13 mouse cellular contexts compared by ENCODE assay signal in genomic region chr7:120916262-120916875, GRCm38 (mm10). TPM values are rescaled to one million over a fixed set of nuclear protein-coding genes. Genes with fewer than 3 reads are reported as not detected.
DNase-seq lines count a peak whose midpoint lies in the region; ATAC-seq and TF ChIP-seq lines count a peak whose summit lies in the region.
"Had no signal": no experiment of that assay in that cellular context is flagged by ENCODE, and none has a peak within 500 bp of the region (broad histone marks: within the 10 kb centered on the region; RNA-seq: fewer than 3 reads in every experiment).

No protein-coding gene starts in this region.

- H3K9ac ChIP-seq in neural tube, embryonic 15.5 days (replicated peaks) = no peak overlapping the region
- H3K9ac ChIP-seq in embryonic facial prominence, embryonic 14.5 days (ENCODE audit: low read depth, low read length) = no peak overlapping the region
- H3K9ac ChIP-seq: limb, embryonic 13.5 days had no signal

- no peaks in the 10 kb centered on the region for H3K27me3 ChIP-seq in heart, embryonic 10.5 days (ENCODE audit: insufficient read depth, poor library complexity, severe bottlenecking)
- H3K27me3 ChIP-seq in neural tube, embryonic 15.5 days (replicated peaks) = no peaks in the 10 kb centered on the region
- H3K27me3 ChIP-seq in embryonic facial prominence, embryonic 14.5 days (replicated peaks; ENCODE audit: control insufficient read depth, insufficient read depth, low read length) = no peaks in the 10 kb centered on the region
- H3K27me3 ChIP-seq in myocyte (ENCODE audit: control insufficient read depth, insufficient read depth, insufficient read length) = no peaks in the 10 kb centered on the region
- H3K27me3 ChIP-seq: limb, embryonic 13.5 days had no signal

- intact Hi-C loops in heart, postnatal 14 days (cut with DNase I) = loop anchor here (2.0 to 10.0 kb wide), 3 partner anchors 74 to 279 kb away; partner anchors contain the start of genes Eef2k, Mosmo, Pdzd9 and Uqcrc2
- intact Hi-C loops in left cerebral cortex, postnatal 25 days (cut with DNase I) = loop anchor here (2.0 to 10.0 kb wide), 3 partner anchors 74 to 279 kb away; partner anchors contain the start of genes Eef2k, Mosmo, Pdzd9 and Uqcrc2

- peak overlapping the region; percentile 100 for H3K4me3 ChIP-seq in heart, embryonic 10.5 days
- H3K4me3 ChIP-seq in neural tube, embryonic 15.5 days (replicated peaks) = no peak overlapping the region
- peak overlapping the region; percentile 97 for H3K4me3 ChIP-seq in embryonic facial prominence, embryonic 14.5 days (ENCODE audit: low read depth, low read length)
- peak overlapping the region; percentile 51 for H3K4me3 ChIP-seq in myocyte

- no peak overlapping the region for H3K27ac ChIP-seq in heart, embryonic 10.5 days
- no peak overlapping the region for H3K27ac ChIP-seq in neural tube, embryonic 15.5 days (replicated peaks)
- no peak overlapping the region for H3K27ac ChIP-seq in embryonic facial prominence, embryonic 14.5 days (replicated peaks; ENCODE audit: low read depth, low read length)
- H3K27ac ChIP-seq: limb, embryonic 13.5 days had no signal

- TF ChIP-seq POLR2A in myocyte (IDR thresholded peaks at IDR 0.05; ENCODE audit: insufficient read length, low read depth) = no peak

- WGBS in heart, embryonic 10.5 days = 38% methylated on average over 11 of the region's 11 CpGs
- 24% methylated on average over 11 of the region's 11 CpGs for WGBS in neural tube, embryonic 15.5 days
- 26% methylated on average over 11 of the region's 11 CpGs for WGBS in embryonic facial prominence, embryonic 14.5 days

- H3K36me3 ChIP-seq in heart, embryonic 10.5 days = no peaks in the 10 kb centered on the region
- no peaks in the 10 kb centered on the region for H3K36me3 ChIP-seq in neural tube, embryonic 15.5 days
- no peaks in the 10 kb centered on the region for H3K36me3 ChIP-seq in embryonic facial prominence, embryonic 14.5 days (ENCODE audit: control insufficient read depth, insufficient read depth, low read length)
- H3K36me3 ChIP-seq in myocyte (ENCODE audit: control insufficient read depth, insufficient read depth) = no peaks in the 10 kb centered on the region
- H3K36me3 ChIP-seq: limb, embryonic 13.5 days had no signal

- DNase-seq in heart, embryonic 10.5 days (ENCODE audit: low spot score) = no peak
- DNase-seq in heart, postnatal 14 days = no peak
- no peak for DNase-seq in neural tube, embryonic 10.5 days (ENCODE audit: extremely low spot score, low spot score)
- DNase-seq in embryonic facial prominence, embryonic 14.5 days (ENCODE audit: low spot score) = no peak
- no peak for DNase-seq in left cerebral cortex, postnatal 25 days (ENCODE audit: low spot score in 2 of 2)
- DNase-seq in kidney, postnatal 4 days = no peak
- DNase-seq: adrenal gland, postnatal 10 days; cerebellum, postnatal 36 days; kidney, adult 11 months; right cerebral cortex, postnatal 4 days had no signal

- peaks cover 26% of the 10 kb centered on the region for H3K79me2 ChIP-seq in myocyte (ENCODE audit: control insufficient read depth, insufficient read depth)

- no peak for ATAC-seq in neural tube, embryonic 15.5 days (ENCODE audit: low FRiP score)
- no peak for ATAC-seq in embryonic facial prominence, embryonic 14.5 days (ENCODE audit: low read depth)

- H3ac ChIP-seq in myocyte (ENCODE audit: control insufficient read depth, insufficient read length) = no peak overlapping the region

- H3K4me2 ChIP-seq in neural tube, embryonic 15.5 days = peak overlapping the region; percentile 72; the same call in 1 of the 2 replicates
- H3K4me2 ChIP-seq in embryonic facial prominence, embryonic 14.5 days (ENCODE audit: low read depth, low read length) = peak overlapping the region; percentile 48
- peak overlapping the region; percentile 78 for H3K4me2 ChIP-seq in myocyte (ENCODE audit: low read depth)

- H3K4me1 ChIP-seq in heart, embryonic 10.5 days = peaks cover 8% of the 10 kb centered on the region; the same call in 1 of the 2 replicates
- peaks cover 18% of the 10 kb centered on the region for H3K4me1 ChIP-seq in neural tube, embryonic 15.5 days
- 0 out of 2 replicates have a peak, but pooled peaks cover 7% of the 10 kb centered on the region for H3K4me1 ChIP-seq in embryonic facial prominence, embryonic 14.5 days (ENCODE audit: control insufficient read depth, insufficient read depth, low read length)

- H3K9me3 ChIP-seq in heart, embryonic 10.5 days = no peaks in the 10 kb centered on the region
- H3K9me3 ChIP-seq in neural tube, embryonic 15.5 days (replicated peaks) = no peaks in the 10 kb centered on the region
- no peaks in the 10 kb centered on the region for H3K9me3 ChIP-seq in embryonic facial prominence, embryonic 14.5 days (ENCODE audit: control insufficient read depth, low read length)
- H3K9me3 ChIP-seq: limb, embryonic 13.5 days had no signal

TF ChIP-seq in myocyte, 11 proteins besides CTCF, POLR2A, EP300 and RAD21:
- no peak for TF ChIP-seq CEBPB (IDR thresholded peaks at IDR 0.05; ENCODE audit: insufficient read depth, poor library complexity, severe bottlenecking)
- no peak for TF ChIP-seq REST (IDR thresholded peaks at IDR 0.05; ENCODE audit: insufficient read depth, insufficient read length)
- no peak for TF ChIP-seq POLR2AphosphoS2 (IDR thresholded peaks at IDR 0.05; ENCODE audit: insufficient read length, low read depth)
- TF ChIP-seq TCF12 (IDR thresholded peaks at IDR 0.05; ENCODE audit: insufficient read depth, poor library complexity, severe bottlenecking) = no peak
- no peak for TF ChIP-seq MAX (IDR thresholded peaks at IDR 0.05; ENCODE audit: low read depth)
- TF ChIP-seq MYOG (IDR thresholded peaks at IDR 0.05; ENCODE audit: control insufficient read depth in 1 of 3, insufficient read depth in 1 of 3, insufficient read length in 2 of 3, low read depth in 2 of 3) = no peak
- TF ChIP-seq USF1 (IDR thresholded peaks at IDR 0.05; ENCODE audit: low read depth) = no peak
- TF ChIP-seq SRF (IDR thresholded peaks at IDR 0.05; ENCODE audit: control insufficient read depth, insufficient read length, low read depth) = no peak
- no peak for TF ChIP-seq E2F4 (IDR thresholded peaks at IDR 0.05; ENCODE audit: insufficient read depth)
- no peak for TF ChIP-seq MYOD1 (IDR thresholded peaks at IDR 0.05; ENCODE audit: control insufficient read depth in 1 of 3, insufficient read length in 2 of 3, low read depth in 2 of 3)
- TF ChIP-seq TCF3 (IDR thresholded peaks at IDR 0.05; ENCODE audit: insufficient read length, low read depth) = no peak

RNA-seq across cellular contexts. Expression of gene Polr3e, which starts 1.2 kb away (rescaled TPM):
- 32.3 and 36.9 TPM in 2 replicates for polyA plus RNA-seq in heart, embryonic 10.5 days (2016; fragmentation: Nextera tagmentation; extraction: Ambion mirVana)
- total RNA-seq in heart, postnatal 14 days (2021) = 10 to 100 TPM; 10.7 to 10.9 TPM
- 23.4 and 26.4 TPM in 2 replicates for polyA plus RNA-seq in neural tube, embryonic 15.5 days (2015; fragmentation: Nextera tagmentation; extraction: Ambion mirVana)
- 21.8 and 26.2 TPM in 2 replicates for polyA plus RNA-seq in embryonic facial prominence, embryonic 14.5 days (2014; fragmentation: Nextera tagmentation; extraction: Ambion mirVana)
- polyA plus RNA-seq in myocyte (2012; fragmentation: generic; extraction: Trizol) = 12.0 TPM
- 10 to 100 TPM; 25.2 TPM for total RNA-seq in left cerebral cortex, postnatal 25 days (2021)
